Mouse (Mus musculus) cerebellum, postnatal 4 days (tissue): ENCODE data around the gene Agt.

Experiments used
- DNase-seq, 2 experiments: peaks; one replicate each; pipeline ENCODE4 v3.0.0; 2022; ENCODE audit warnings: low spot score in 2 of 2, mixed read lengths in 1 of 2

Gene Agt

DNA sequence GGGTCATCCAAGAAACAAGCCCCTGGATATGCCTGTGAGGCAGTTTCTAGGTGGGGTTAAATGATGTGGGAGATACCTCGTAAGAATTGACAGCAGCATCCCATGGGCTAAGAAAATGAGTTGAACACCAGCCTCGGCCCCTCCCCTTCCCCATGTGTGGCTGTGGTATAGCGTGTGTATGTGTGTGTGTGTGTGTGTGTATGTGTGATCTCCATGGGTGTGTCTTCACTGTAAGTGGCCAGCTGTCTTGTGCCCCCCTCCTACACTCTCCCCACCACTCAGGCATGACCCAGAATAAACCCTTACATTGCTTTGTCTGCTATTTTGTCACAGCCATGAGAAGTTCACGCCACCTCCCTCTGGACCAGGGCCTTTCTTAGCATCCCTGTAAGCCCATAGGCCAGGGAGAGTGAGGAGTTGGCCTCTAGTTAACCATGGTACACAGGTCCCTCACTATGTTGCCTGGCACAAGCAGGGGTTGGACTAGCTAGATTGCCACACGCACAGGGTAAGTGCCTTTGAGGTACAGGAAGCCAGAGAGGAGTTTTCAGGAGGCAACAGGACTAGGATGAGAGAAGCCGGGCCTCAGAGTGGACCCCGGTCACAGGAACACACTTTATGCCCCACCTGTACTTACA is 14.3 kb downstream of the Agt start:
- no peak for DNase-seq

DNA sequence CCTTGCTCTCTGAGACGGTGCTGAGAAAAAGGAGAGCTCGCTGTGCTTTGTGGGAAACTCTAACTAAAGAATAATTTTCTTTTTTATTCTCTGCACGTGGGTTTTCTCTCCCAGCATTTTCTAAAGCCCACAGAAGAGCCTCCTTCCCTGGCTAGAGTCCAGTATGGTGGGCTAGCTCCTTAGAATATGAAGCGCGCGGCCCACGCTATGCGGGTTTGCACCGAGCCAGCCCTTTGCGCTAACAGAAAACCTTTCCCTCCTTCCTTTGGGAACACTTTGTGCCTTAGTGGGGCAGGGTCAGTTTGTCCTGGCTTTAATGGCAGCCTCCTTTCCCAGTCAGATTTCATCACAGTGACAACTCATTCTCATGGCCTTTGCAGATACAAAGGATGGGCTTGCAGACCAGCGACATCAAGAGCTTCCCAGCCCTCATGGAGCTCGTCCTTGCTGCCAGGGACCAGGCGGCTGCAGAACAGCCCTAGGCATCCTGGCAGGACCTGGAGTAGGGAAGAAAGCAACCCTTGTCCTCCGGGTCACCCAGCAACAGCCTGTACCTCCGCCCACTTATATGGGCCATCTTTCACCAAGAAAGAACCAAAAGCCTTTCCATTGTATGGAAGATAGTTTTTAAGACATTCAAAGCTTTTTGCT is 18.4 kb downstream of the Agt start:
- no peak for DNase-seq

DNA sequence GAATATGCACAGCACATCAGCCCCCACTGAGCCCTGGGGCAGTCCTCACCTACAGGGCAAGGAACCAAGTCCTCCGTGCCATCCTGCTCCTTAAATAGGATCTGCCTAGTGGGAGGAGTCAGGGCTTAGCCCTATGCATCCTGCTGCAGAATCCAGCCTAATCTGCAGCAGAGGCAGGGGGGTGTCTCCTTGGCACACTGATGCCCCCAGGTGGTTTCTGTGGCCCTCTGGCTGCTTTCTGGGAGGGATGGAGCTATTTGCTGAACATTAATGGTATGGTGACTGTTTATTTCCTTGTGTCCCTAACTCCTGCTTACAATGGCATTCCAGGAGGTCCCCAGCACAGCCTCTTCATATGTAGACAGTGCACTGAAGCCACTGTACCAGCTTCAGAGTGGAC is 21.3 kb downstream of the Agt start:
- DNase-seq = no peak

DNA sequence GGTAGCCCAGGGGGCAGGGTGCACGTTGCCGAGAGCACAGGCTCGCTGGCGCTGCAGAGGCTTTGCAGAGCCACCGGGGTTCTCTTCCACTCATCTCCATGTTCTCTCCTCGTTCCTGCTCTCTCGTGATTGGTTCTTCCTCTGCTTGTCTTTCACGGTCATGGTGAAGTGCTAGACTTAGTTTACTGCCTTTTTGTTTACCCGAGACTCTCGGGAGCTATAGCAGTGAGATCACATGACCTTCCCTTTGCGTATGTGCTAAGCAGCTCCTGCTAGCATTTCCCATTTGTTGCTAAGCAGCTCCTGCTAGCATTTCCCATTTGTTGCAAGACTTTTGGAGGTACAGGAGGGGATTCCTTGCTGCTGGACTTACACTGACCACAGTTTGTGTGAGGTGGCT is 22.2 kb downstream of the Agt start:
- no peak for DNase-seq

DNA sequence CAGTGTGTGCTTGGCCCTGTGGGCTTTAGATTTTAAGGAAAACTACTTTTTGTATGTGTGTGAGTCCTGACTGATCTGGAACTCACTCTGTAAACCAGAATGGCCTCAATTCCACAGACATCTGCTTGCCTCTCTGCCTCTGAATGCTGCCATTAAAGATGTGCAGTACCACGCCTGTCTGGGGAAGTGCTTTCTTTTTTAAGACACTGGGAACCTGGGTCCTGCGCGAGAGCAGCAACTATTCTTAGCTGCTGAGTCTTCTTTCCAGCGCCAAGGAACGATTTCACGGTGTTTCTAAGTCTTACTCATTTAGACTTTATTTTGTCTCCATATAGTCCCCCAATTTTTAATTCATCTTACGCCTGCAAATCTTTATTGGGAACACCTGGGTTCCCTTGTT is 22.7 kb downstream of the Agt start:
- DNase-seq = no peak

DNA sequence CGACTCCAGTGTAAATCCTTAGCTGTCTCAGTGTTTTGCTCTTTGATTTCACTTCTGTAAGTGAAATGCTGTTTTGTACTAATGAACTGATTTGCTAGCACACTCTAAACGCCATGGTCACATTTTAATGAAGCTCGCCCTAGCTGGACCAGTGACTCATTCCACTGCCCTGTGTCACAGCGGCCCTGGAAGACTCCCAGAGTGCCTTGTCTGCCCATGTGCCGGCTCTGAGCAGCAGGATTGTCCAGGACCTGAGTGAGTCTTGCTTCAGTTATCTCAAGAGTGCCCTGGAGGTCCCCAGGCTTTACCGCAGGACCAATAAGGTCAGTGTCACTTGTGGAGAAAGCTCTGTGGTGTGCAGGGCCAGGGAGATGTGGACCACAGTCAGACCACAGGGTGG is 23.1 kb downstream of the Agt start:
- no peak for DNase-seq

DNA sequence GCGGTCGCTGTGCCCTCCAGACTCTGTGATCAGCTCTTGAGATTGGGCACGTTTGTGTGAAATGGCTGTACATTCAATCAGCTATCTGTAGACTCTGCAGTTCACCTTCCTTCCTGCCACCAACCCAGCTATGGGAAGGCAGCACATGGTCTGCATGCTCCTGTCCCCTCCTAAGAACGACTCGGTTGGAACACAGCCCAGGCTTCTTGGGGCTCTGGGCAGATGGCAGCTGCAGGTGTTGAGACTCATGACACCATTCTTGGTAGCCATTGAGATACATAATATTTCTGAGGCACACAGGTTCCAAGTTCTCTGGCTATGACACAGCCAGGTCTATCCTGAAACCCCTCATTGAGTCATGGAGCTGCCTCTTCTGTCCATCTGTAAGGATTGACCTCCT is 26.2 kb downstream of the Agt start:
- DNase-seq = no peak

DNA sequence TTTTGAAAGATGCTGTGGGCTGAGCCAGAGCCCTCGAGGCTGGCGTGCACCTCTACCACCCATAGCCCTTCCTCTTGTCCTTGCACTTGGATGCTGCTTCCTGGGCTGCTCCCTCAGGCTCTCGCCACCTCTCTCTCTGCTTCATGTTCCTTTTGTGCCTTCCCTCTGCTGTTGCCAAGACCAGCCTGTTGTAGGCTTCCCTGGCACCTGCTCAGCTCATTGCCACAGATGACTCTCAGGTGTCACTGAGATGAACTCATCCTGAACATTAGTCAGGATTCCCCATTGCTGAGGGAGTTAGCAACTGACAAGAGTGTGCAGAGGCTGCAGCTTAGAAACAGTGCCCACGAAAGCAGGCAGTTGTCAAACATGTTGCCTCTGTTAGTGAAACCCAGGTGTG is 27.5 kb downstream of the Agt start:
- DNase-seq = no peak

DNA sequence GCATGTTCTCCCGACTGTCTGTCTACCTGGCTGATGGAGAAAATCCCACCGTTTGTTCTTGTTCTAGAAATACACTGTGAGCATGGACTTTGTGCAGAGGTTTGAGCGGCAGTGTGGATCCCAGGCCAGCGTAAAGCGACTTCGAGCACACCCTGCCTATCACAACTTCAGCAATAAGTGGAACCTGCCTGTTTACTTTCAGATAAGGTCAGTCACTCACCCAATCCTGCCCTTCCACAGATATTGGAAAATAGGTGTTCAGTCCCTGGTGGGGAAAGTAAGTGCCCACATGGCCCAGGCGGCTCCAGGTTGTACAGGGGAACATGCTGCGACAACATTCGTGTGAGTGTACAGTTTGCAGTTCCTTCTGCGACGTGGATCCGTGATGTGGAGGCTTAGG is 28.6 kb downstream of the Agt start:
- no peak for DNase-seq

DNA sequence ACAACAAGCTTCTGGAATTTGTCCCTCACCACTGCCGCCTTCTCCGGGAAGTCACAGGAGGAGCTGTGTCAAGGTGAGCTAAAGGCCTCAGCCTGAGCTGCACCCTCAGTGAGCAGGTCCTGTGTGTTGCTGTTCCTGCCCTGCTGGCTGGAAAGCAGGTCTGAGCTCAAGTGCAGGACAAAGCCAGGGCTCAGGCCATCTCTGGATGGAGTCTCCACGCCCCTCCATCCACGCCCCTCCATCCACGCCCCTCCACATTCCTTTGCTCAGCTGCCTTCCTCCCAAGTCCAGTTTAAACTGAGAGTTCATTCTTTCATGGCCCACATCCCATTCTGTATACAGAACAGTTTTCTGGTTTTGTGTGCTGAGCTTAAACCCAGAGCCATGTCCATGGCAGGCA is 34.1 kb downstream of the Agt start:
- no peak for DNase-seq

DNA sequence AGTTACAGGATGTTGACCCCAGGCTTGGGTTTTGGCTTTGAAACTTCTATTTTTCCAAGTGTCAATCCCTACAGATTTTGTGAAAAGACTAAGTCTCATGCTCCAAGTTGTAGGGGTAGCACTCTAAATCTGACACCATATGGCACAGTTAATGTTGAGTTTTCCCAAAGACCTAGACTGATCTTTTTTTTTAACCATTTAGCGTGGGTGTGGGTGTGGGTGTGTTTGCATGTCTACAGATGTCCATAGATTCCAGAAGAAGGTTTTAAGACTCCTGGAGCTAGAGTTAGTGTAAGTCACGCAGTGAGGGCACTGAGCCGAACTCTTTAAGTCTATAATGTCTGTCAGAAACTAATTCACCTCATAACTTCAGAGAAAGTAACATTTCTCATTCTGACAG is 36.9 kb downstream of the Agt start:
- DNase-seq = no peak

DNA sequence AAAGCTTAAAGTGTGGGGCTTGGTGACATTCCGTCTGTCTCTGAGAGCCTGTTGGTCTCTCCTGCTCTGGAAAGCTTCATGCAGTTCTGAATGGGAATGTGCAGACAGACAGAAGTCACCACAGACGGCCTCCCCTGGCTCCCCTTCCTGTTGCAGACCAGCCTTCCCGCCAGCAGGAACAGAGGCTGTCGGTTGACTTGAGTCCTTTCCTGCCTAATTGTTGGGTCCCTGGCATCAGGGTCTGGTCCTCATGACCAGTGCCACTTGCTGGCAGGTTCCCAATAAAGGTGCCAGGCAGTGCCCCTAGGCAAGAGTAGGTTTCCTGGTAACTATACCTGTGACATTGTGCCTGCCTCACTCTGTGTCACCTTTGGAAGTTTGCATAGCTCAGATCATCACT is 38.5 kb downstream of the Agt start:
- no peak for DNase-seq

DNA sequence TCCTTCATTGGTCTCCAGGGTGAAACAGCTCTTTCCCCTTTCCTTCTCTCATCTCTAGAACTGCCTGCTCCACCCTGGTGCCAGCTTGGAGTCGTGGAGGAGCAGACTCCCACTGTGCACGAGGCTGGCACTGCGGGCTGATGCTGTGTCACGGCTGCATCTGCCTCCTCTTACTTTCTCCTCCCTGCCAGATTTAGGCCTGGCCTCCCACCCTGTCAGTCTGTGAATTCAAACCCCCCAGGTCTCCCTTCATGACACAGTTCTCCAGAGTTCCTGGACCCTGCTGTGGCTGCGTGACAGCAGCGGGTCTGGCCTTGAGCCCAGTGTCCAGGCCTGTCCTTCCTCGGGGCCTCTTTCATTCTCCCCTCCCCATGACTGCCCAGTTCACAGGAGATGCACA is 39.0 kb downstream of the Agt start:
- DNase-seq = peak in 1 of 2 experiments; percentile 39

DNA sequence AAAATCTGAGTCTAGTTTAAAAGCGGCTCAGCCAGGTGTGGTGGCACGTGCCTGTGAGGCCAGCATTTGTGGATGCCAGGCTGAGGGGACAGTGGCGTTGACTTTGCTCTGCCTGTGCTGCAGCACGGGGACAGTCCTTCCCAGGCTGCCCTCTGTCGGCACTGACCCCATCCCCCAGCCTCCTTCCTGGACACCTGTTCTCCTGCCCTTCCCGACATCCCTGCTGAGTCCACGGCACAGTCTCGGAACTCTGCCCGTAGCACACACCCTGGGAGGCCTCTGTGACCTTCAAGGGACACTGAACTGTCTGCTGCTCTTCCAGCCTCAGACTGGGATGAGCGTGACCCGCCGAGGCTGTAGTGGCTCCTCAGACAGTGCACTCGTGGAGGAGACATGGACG is 39.4 kb downstream of the Agt start:
- DNase-seq = peak in 1 of 2 experiments; percentile 37

DNA sequence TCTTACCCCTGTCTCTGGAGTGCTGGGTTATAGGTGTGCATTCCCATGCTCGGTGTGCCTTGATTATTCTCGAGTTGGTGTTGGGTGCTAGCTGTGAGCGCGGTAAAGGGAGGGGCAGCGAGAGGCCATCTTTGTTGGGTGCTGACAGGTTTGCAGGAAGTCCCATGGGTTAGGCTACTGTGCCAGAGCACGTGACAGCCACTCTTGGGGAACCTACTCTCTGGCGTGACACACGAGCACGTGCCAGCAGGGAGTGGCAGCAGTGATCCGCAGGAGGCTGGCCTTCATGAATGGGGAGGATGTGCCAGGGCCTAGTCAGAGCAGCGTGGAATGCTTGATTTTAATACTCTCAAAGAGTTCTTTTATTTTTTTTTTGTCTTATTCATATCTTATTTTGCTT is 43.2 kb downstream of the Agt start:
- no peak for DNase-seq

DNA sequence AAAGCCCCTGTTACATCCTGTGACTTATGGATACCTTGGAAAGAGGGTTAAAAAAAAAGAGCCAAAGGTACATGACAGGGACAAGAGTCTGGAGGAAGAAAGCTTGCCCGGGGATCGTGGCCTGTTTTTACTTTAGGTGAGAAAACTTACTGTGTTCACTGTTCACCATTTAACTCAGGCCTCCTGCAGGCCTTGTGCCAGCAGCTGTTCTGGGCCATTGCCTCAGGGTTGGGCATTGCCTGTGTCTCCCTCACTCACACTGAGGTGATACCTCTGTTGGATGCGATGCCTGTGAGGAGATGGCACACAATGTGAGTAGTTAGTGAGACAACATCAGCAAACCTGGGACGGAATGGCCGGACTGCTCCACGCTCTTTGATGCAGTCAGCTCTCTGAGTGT is 47.6 kb downstream of the Agt start:
- no peak for DNase-seq

DNA sequence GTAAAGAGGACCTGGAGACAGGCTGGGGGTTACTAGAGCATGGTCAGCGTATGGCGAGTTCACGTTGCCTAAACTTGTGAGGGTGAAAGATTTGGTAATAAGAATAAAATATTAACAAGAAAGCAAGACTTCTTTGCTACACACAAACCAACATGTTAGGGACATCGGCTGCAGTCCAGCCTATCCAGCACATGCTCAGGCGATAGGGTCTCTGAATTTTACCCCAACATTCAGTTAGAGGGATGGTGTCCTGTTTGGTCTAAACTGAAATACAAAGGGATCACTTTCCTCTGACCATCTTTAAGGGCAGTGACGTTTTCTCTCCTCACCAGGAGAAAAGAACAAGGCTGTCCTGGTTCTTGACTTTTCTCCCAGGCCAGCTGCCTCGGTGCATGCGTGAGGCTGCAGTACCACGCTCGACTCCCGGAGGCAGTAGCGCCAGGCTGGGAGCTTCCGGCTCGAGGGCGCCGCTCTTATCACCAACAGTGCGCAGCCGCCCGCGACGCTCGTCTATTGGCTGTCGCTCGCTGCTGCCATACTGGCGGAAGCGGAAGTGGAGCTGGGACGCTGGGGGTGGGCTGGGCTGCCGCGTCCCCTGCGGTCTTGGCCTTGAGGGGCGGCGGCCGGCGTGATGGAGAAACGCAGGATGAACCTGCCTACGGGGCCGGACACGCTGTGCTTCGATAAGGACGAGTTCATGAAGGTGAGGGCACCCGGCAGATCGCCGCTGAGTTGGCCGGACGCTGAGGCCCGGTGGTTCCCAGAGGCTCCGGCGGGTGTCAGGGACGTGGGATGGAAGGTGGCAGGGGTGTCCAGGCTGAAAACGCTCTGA is 49.0 kb downstream of the Agt start, which contains the start of gene Cog2:
Gene Cog2, plus strand, starts transcription at position 519 of the 832 bp plus-strand sequence.
- DNase-seq = peak; percentile 77 to 91

DNA sequence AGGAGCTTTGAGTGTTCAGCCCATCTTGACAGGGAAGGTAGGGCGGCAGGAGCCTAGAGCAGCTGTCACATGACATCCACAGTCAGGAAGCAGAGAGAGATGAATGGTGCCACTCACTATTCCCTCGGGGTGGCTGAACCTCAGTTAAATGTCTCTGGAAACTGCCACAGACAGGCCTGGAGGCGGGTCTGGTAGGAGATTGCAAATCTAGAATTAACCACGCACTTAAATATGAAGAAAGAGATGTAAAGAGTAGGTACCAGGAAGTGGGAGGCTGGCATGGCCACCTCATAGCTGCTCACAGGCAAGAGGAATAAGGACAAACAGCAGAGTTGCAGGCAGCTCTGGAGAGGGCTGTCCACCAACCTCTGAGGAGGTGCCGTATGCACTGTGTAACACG is 52.4 kb downstream of the Agt start:
- no peak for DNase-seq

DNA sequence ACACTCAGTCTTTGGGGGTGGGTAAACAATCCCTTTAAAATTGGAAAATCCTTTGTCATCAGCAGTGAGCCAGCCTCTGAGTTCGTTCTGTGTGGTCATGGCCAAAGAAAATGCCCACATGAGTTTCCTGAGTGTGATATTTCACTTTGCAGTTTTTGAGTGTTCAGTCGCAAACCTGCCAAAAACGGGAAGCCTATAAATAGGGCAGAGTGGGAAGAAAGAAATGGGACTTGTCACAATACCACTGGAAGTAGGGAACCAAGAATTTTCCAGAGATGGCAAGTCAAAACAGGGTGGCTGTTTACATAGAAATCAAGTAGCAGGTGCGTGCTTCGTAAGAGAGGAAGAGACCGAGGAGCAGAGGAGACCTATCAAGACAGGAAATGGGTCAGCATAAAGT is 53.0 kb downstream of the Agt start:
- no peak for DNase-seq

DNA sequence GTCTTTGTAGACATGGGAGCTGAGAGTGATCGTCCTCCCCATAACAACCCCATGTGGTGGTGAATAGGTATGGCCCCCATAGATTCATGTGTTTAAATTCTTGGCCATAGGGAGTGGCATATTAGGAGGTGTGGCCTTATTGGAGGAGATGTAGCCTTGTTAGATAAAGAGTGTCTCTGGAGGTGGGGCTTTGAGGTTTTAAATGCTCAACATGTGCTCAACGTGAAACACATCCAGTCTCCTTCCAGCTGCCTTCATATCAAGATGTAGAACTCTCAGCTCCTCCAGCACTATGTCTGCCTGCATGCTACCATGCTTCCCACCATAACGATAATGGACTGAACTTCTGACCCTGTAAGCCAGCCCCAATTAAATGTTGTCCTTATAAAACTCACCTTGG is 53.5 kb downstream of the Agt start:
- no peak for DNase-seq

DNA sequence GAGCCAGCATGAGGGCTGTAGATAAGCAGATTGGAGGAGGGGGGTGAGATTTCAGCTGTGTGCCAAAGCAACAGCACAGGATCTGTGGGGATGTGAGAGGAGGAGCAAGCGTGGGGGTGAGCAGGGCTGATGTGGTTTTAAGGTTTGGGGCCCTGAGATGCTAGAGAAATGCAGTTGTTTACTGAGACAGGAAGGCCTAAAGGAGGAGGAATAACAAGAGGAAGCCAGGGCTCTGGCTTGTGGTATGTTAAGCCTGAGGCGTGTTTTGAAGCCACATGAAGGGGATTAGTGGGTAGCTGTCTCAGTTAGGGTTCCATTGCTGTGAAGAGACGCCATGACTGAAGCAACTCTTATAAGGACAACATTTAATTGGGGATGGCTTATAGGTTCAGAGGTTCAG is 60.4 kb downstream of the Agt start:
- no peak for DNase-seq

DNA sequence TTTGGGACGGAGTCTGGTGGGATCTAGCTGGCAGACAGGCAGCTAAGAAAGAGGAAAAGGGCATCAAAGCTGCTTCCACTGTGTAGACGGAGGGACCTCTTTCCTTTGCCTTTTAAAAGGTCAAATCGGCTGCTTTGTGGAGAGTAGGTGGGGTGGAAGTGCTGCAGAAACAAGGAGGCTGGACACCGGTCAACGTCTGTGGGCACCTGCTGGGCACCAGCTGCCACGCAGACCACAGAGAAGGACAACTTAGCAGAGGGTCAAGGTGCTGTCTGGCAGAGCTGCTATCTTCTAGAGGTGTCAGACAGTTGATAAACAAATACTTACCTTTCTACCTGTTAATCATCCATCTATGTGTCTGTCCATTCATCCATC is 61.2 kb downstream of the Agt start:
- DNase-seq = peak in 1 of 2 experiments; percentile 30
